ENCODE assay signal across 8 mouse cellular contexts in genomic region chr2:159053936-159054335, GRCm38 (mm10).
DNase-seq lines count a peak whose midpoint lies in the region; ATAC-seq and TF ChIP-seq lines count a peak whose summit lies in the region.

No protein-coding gene starts in this region.

- no peaks in the 10 kb centered on the region for H3K4me1 ChIP-seq in ES-Bruce4 (ENCODE audit: control insufficient read depth, insufficient read depth, low read length)
- H3K4me1 ChIP-seq in forebrain, embryonic 11.5 days (replicated peaks; ENCODE audit: control insufficient read depth, insufficient read depth, low read length) = no peaks in the 10 kb centered on the region
- no peaks in the 10 kb centered on the region for H3K4me1 ChIP-seq in lung, adult 2 months (ENCODE audit: control insufficient read depth, insufficient read depth, low read length)

- ATAC-seq in forebrain, embryonic 11.5 days (replicated peaks; ENCODE audit: low FRiP score) = peak; percentile 70

- DNase-seq in brain, embryonic 14.5 days (ENCODE audit: low read depth) = peak; percentile 71
- DNase-seq in forebrain, embryonic 11.5 days (ENCODE audit: low spot score) = peak; percentile 76
- peak; percentile 12 for DNase-seq in heart, postnatal 25 days (ENCODE audit: low spot score)
- peak; percentile 13 for DNase-seq in layer of hippocampus, adult 9-10 months (ENCODE audit: low spot score)
- peak; percentile 66 for DNase-seq in lung, adult 2 months
- DNase-seq in ovary, postnatal 36 days (ENCODE audit: low spot score) = peak; percentile 67
- DNase-seq in urinary bladder, postnatal 10 days (ENCODE audit: low spot score) = peak; percentile 45

- H3K27ac ChIP-seq in ES-Bruce4 (ENCODE audit: insufficient read depth, low read length) = no peak overlapping the region
- no peak overlapping the region for H3K27ac ChIP-seq in forebrain, embryonic 11.5 days (ENCODE audit: low read depth, low read length)

- no peak overlapping the region for H3K4me3 ChIP-seq in ES-Bruce4 (ENCODE audit: low read depth, low read length)
- H3K4me3 ChIP-seq in forebrain, embryonic 11.5 days (ENCODE audit: low read depth, low read length) = no peak overlapping the region
- H3K4me3 ChIP-seq in lung, adult 2 months (replicated peaks; ENCODE audit: extremely low read depth, low read depth, low read length) = no peak overlapping the region

- 61% methylated on average over 4 of the region's 4 CpGs for WGBS in forebrain, embryonic 11.5 days
- WGBS in lung, adult 2 months = 52% methylated on average over 4 of the region's 4 CpGs

- intact Hi-C loops in heart, postnatal 25 days (cut with DNase I) = loop anchor here (2.0 to 10.0 kb wide), 5 partner anchors 108 to 1538 kb away; no protein-coding TSS in a partner anchor

- H3K9ac ChIP-seq in ES-Bruce4 (ENCODE audit: low read depth, poor library complexity, severe bottlenecking) = no peak overlapping the region
- H3K9ac ChIP-seq in forebrain, embryonic 11.5 days (ENCODE audit: low read length) = no peak overlapping the region

- no peaks in the 10 kb centered on the region for H3K27me3 ChIP-seq in ES-Bruce4 (ENCODE audit: control insufficient read depth, insufficient read depth, low read length, poor library complexity, severe bottlenecking)
- H3K27me3 ChIP-seq in forebrain, embryonic 11.5 days (ENCODE audit: control insufficient read depth, insufficient read depth, low read length) = no peaks in the 10 kb centered on the region

- no peak for TF ChIP-seq EP300 in ES-Bruce4 (IDR thresholded peaks at IDR 0.05; ENCODE audit: insufficient read depth, low read depth, low read length)

- TF ChIP-seq POLR2A in ES-Bruce4 (IDR thresholded peaks at IDR 0.05; ENCODE audit: insufficient read depth, low read length) = no peak
- no peak for TF ChIP-seq POLR2A in brain, embryonic 14.5 days (IDR thresholded peaks at IDR 0.05; ENCODE audit: borderline replicate concordance, extremely low read depth, insufficient read depth, insufficient read length, poor library complexity, severe bottlenecking)
- TF ChIP-seq POLR2A in lung, adult 2 months (IDR thresholded peaks at IDR 0.05; ENCODE audit: borderline replicate concordance, extremely low read depth, low read depth, low read length) = no peak

- no peaks in the 10 kb centered on the region for H3K9me3 ChIP-seq in ES-Bruce4 (replicated peaks; ENCODE audit: control insufficient read depth, insufficient read depth, low read length, poor library complexity, severe bottlenecking)
- H3K9me3 ChIP-seq in forebrain, embryonic 11.5 days (ENCODE audit: control insufficient read depth, low read length) = no peaks in the 10 kb centered on the region

- no peaks in the 10 kb centered on the region for H3K36me3 ChIP-seq in ES-Bruce4 (ENCODE audit: control insufficient read depth, insufficient read depth, low read length, poor library complexity, severe bottlenecking)
- H3K36me3 ChIP-seq in forebrain, embryonic 11.5 days (ENCODE audit: control insufficient read depth, insufficient read depth, low read length) = no peaks in the 10 kb centered on the region

- TF ChIP-seq CTCF in ES-Bruce4 (IDR thresholded peaks at IDR 0.05; ENCODE audit: low read depth, low read length) = peak; percentile 87
- peak; percentile 92 for TF ChIP-seq CTCF in brain, embryonic 14.5 days (IDR thresholded peaks at IDR 0.05; ENCODE audit: borderline replicate concordance, extremely low read depth, insufficient read depth, insufficient read length)
- peak; percentile 90 for TF ChIP-seq CTCF in lung, adult 2 months (IDR thresholded peaks at IDR 0.05; ENCODE audit: insufficient read depth, low read length)

- H3K4me2 ChIP-seq in forebrain, embryonic 11.5 days (ENCODE audit: low read depth, low read length, severe bottlenecking) = no peak overlapping the region

Comparison
In these comparisons a context has a peak if more than half of its experiments do, and no peak if none do; other contexts are left out.
1. DNase-seq: peak in every context shown above with its lines; median percentile 76 in forebrain, embryonic 11.5 days; 71 in brain, embryonic 14.5 days; 67 in ovary, postnatal 36 days; 66 in lung, adult 2 months; 45 in urinary bladder, postnatal 10 days; 13 in layer of hippocampus, adult 9-10 months; 12 in heart, postnatal 25 days.